Mouse (Mus musculus): ENCODE data around the gene C1qtnf9.
A peak's percentile ranks its signal among the peaks of the same experiment; 100 is the strongest.

C1qtnf9 gene

GRCm38 (mm10) chr14:60749880-60750279, 18.1 kb upstream of the C1qtnf9 start:
- DNase-seq (ENCODE audit: inconsistent age in 2 of 2, low spot score in 1 of 2): peak in 1 of 2 experiments; percentile 69

DNA sequence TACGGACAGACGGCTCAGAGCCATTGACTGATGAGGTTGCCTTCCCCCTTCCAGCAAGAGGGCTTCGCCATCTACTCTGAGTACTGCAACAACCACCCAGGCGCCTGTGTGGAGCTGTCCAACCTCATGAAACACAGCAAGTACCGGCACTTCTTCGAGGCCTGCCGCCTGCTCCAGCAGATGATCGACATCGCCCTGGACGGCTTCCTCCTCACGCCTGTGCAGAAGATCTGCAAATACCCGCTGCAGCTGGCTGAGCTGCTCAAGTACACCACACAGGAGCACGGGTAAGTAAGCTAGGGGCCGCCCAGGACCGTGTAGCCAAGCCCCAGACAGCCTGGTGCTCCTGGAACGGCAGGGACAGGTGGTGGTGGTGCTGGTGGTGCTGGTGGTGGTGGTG, 16.4 kb upstream of the C1qtnf9 start:
- no peak for DNase-seq (ENCODE audit: inconsistent age in 2 of 2, low spot score in 1 of 2)

- DNase-seq (ENCODE audit: inconsistent age in 2 of 2, low spot score in 1 of 2): peak; percentile 80 to 91
Observed at GRCm38 (mm10) chr14:60752892-60753800, 14.8 kb upstream of the C1qtnf9 start.

DNA sequence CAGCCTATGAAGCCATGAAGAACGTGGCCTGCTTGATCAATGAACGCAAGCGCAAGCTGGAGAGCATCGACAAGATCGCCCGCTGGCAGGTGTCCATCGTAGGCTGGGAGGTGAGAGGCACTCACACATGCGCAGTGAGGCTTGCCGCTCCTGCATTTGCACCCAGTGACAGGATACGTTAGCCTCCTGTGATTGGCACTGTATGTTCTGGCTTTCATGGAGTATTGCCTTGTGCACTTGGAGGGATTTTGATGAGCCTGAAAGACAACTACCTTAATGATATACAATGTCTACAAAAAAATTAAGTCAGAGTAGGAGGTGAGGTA, 14.2 kb upstream of the C1qtnf9 start:
- no peak for DNase-seq (ENCODE audit: inconsistent age in 2 of 2, low spot score in 1 of 2)

DNA sequence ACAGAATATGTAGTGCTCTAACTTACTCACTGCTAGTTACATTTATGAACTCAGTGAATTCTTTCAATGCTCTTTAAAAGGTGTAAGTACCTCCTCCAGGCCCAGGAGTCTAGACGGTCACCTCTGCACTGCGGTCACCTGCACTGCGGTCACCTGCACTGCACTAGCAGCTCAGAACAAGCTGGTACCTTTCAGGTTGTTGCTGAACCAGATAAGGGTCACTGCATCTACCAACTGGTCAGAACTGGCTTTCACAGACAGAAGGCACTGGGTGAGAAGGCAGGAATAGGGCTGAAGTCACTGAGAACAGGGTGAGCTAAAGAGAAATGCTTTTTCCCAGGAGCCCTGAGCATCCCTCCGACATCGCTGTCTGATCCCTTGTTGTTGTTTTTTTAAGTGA, 13.3 kb upstream of the C1qtnf9 start:
- DNase-seq (ENCODE audit: inconsistent age in 2 of 2, low spot score in 1 of 2): no peak

DNA sequence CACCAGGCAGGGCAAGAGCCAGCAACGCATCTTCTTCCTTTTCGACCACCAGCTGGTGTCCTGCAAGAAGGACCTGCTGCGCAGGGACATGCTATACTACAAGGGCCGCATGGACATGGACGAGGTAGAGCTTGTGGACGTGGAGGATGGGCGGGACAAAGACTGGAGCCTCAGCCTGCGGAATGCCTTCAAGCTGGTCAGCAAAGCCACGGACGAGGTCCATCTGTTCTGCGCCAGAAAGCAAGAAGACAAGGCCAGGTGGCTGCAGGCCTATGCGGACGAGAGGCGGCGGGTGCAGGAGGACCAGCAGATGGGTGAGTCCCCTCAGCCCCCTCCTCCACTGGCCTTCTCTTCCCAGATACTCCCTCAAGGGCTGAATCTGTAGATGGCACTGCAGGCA, 11.7 kb upstream of the C1qtnf9 start:
- DNase-seq (ENCODE audit: inconsistent age in 2 of 2, low spot score in 1 of 2): no peak

GRCm38 (mm10) chr14:60757265-60757664, 10.7 kb upstream of the C1qtnf9 start:
- no peak for DNase-seq (ENCODE audit: inconsistent age in 2 of 2, low spot score in 1 of 2)

DNA sequence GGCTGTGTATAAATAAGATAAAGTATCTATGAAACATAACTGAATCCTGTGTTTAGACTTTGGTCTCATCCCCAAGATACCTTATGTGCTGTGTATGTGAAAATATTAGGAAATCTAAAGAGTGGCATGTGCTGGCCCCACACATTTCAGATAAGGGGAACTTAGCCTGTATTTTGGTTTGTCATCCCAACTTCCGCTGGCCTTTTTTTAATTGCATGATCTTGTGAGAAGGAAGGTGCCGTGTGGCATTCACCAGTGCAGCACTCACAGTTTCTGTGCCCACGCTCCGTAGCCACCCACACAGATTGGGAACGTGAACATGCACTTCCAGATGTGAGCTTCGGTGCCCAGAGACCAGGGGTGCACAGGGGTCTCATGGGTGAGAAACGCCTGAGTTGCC, 10.2 kb upstream of the C1qtnf9 start:
- no peak for DNase-seq (ENCODE audit: inconsistent age in 2 of 2, low spot score in 1 of 2)

- DNase-seq (ENCODE audit: inconsistent age in 2 of 2, low spot score in 1 of 2): no peak
Observed at GRCm38 (mm10) chr14:60759097-60759496, 8.8 kb upstream of the C1qtnf9 start.

- DNase-seq (ENCODE audit: inconsistent age in 2 of 2, low spot score in 1 of 2): no peak
Observed at GRCm38 (mm10) chr14:60761801-60762200, 6.1 kb upstream of the C1qtnf9 start.

- DNase-seq (ENCODE audit: inconsistent age in 2 of 2, low spot score in 1 of 2): no peak
Observed at GRCm38 (mm10) chr14:60762754-60763153, 5.2 kb upstream of the C1qtnf9 start.

GRCm38 (mm10) chr14:60763746-60764145, 4.2 kb upstream of the C1qtnf9 start:
- no peak for DNase-seq (ENCODE audit: inconsistent age in 2 of 2, low spot score in 1 of 2)

- no peak for DNase-seq (ENCODE audit: inconsistent age in 2 of 2, low spot score in 1 of 2)
Observed at GRCm38 (mm10) chr14:60764526-60764925, 3.4 kb upstream of the C1qtnf9 start.

- peak in 1 of 2 experiments; percentile 62 for DNase-seq (ENCODE audit: inconsistent age in 2 of 2, low spot score in 1 of 2)
Observed at GRCm38 (mm10) chr14:60765025-60765424, 2.9 kb upstream of the C1qtnf9 start.

GRCm38 (mm10) chr14:60769340-60769739, 1.4 kb downstream of the C1qtnf9 start:
- DNase-seq (ENCODE audit: inconsistent age in 2 of 2, low spot score in 1 of 2): peak; percentile 59 to 84

DNA sequence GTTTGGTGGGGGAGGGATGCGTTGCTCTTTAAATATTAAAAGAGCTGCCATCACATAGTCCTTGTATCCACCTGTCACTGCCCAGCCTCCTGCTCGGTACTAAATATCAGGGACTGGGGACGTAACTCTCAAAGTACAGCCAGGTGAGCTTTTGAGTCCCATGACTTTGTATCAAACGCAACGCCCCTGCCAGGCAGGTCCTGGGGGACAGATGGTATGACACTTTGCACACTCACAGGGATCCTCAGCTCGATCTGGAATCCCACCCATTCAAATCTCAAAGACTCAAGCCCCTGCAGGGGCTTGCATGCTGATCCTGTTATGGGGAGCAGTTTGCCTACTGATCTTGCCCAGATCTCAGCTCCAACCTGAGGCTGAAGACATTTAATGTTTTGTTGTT, 2.7 kb downstream of the C1qtnf9 start:
- DNase-seq (ENCODE audit: inconsistent age in 2 of 2, low spot score in 1 of 2): no peak

GRCm38 (mm10) chr14:60771057-60771456, 3.1 kb downstream of the C1qtnf9 start:
- DNase-seq (ENCODE audit: inconsistent age in 2 of 2, low spot score in 1 of 2): peak; percentile 71 to 92

- no peak for DNase-seq (ENCODE audit: inconsistent age in 2 of 2, low spot score in 1 of 2)
Observed at GRCm38 (mm10) chr14:60773476-60773875, 5.5 kb downstream of the C1qtnf9 start.

DNA sequence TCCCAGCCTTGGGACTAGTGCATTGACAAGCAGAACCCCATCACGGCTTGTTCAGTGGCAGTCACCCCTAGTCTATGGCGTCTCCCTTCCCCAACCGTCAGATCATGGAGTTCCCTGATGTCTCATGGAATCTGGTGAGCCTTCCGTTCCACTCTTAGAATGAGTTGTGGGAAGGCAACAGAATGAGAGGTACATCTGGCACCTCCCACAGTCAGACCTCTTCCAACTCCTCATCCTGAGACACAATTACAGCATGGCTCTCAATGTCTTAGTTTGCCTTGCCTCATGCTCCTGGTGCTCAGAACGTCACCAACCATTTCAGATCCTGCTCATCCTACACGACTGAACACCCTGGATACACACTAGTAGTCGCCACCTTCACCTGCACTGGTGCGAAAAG, 8.6 kb downstream of the C1qtnf9 start:
- DNase-seq (ENCODE audit: inconsistent age in 2 of 2, low spot score in 1 of 2): no peak

GRCm38 (mm10) chr14:60777485-60777919, 9.6 kb downstream of the C1qtnf9 start:
- DNase-seq (ENCODE audit: inconsistent age in 2 of 2, low spot score in 1 of 2): no peak

- DNase-seq (ENCODE audit: inconsistent age in 2 of 2, low spot score in 1 of 2): no peak
Observed at GRCm38 (mm10) chr14:60779198-60779597, 11.3 kb downstream of the C1qtnf9 start.

GRCm38 (mm10) chr14:60782121-60782656, 14.3 kb downstream of the C1qtnf9 start:
- no peak for DNase-seq (ENCODE audit: inconsistent age in 2 of 2, low spot score in 1 of 2)

DNA sequence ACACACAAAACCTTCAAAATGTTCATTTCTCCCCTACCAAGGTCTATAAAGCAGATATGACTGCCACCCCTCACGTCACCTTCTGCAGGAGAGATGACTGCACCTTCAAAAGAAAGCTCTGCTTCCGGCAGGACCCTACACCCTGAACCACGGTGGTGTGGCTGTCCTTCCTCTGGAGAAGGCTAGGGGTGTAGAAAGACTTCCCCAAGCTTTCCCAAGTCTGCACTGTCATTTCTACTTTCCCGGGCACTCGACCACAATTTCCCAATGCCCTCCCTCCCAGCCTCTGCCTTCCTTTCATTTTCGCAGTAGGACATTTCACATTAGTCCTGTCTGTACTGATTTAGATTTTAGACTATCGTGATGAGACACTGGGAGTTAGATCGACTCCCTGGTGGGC, 15.3 kb downstream of the C1qtnf9 start:
- DNase-seq (ENCODE audit: inconsistent age in 2 of 2, low spot score in 1 of 2): no peak
